Mouse (Mus musculus): Measurements from ENCODE around the gene Csrnp3.

DNA sequence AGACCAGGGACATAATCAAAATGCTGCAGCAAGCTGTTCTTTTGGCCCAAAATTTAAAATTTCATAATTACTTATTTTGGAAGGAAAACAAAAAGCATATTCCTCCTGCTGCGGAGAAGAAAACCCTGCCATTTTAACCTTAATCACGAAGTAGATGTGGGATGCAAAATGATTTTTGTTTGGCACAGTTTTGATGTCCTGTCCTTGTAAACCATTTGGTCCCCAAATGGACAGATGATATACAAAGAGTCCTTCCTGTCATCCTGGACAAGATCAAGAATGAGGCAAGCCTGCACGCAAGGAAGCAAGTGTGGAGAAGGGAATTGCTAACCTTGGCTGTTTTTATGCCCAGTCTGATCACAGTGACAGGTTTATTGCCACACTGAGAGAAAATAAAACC, 46.0 kb downstream of the Csrnp3 start:
- TF ChIP-seq CTCF (IDR thresholded peaks at IDR 0.05; ENCODE audit: low read depth) (no peak), EP300 (IDR thresholded peaks at IDR 0.05; ENCODE audit: low read depth) (no peak)

Data from liver, postnatal 0 days (tissue).